Mouse (Mus musculus): Measurements from ENCODE around the gene Ctnnd1. TPM values are rescaled to one million over a fixed set of nuclear protein-coding genes. Genes with fewer than 3 reads are reported as not detected.

The Ctnnd1 gene
- polyA plus RNA-seq (2014; fragmentation: Nextera tagmentation; extraction: Ambion mirVana), result 30.1 and 40.4 TPM in 2 replicates

DNA sequence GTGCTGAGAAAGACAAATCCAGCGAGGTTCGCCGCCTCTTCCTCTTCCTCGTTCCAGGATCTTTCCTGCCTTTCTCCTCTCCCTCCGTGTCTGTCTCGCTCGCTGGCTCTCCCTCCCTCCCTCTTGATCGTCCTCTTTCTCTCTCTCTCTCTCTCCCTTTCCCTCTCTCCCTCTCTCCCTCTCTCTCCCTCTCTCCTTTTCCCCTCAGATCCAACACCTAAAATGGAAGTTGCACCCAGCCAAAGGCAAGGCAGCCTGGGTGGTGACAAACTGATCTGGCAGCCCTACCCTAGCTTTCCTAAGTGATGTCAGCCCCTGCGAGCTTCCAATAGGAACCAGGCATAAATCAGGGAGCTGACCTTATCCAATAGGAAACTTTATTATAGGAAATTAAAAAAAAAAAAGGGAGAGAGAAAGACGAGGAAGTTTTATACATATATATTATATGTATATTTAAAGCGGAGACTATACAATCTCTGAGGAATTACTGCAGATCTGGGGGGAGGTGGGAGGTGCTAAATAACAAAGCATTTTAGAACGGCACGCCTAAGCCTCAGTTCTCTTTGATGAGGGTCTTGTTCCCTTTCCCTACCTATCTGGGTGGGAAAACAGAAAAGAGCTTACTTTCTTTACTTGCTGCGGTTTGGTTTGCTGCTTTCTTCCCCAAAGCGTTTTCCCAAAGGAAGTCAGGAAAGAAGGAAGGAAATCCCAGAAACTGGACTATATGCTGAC lies at the start of gene Ctnnd1:
TSS of gene Ctnnd1 (minus strand) at position 302 of the 732 bp plus-strand sequence.
- no peaks in the 10 kb centered on the region for H3K9me3 ChIP-seq (ENCODE audit: control insufficient read depth, low read length)
- under 1% methylated on average over 15 of the region's 15 CpGs for WGBS
- peaks cover 17% of the 10 kb centered on the region for H3K4me1 ChIP-seq (ENCODE audit: control insufficient read depth, insufficient read depth, low read length)
- peak within 1 kb of the TSS; percentile 90 for H3K27ac ChIP-seq (ENCODE audit: low read depth, low read length)
- peak within 1 kb of the TSS; percentile 69 for H3K9ac ChIP-seq (replicated peaks; ENCODE audit: low read depth, low read length)
- no peaks in the 10 kb centered on the region for H3K27me3 ChIP-seq (ENCODE audit: control insufficient read depth, insufficient read depth, low read length)
- H3K36me3 ChIP-seq (ENCODE audit: control insufficient read depth, insufficient read depth, low read length), result no peaks in the 10 kb centered on the region
- peak; percentile 97 for ATAC-seq (ENCODE audit: low read depth)
- H3K4me2 ChIP-seq (ENCODE audit: low read depth, low read length), result peak within 1 kb of the TSS; percentile 80
- peak within 1 kb of the TSS; percentile 64 for H3K4me3 ChIP-seq (ENCODE audit: low read depth, low read length)

DNA sequence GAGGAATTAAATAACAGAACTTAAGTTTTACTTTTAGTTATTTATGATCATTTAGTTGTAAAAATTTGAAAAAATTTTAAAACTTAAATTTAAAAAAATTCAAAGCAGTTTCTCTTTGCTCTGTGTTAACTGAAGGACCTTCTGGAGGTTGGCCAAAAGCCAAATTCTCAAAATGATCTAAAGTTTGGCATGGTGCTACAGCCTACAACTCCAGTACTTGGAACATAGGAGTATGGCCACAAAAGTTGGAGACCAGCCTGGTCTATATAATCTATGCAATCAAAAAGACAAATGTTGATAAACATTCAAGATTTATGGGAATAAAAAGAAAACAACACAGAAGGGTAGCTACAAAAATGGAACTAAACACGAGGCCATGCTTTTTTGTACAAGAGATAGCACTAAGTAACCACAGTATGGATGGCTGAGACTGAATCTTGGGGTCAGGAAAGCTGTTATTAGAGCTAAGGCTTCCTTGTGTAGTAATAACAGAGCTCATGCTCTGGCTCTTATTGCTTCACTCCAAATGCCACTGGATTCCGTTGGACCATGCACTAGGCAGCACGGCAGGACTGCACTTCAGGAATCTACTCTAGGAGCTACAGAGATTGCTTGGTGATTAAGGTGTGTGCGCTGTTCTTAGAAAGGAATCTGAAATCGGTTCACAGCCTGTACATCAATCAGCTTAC lies 44.6 kb upstream of the Ctnnd1 start:
- H3K27ac ChIP-seq (ENCODE audit: low read depth, low read length), result no peak overlapping the region
- H3K36me3 ChIP-seq (ENCODE audit: control insufficient read depth, insufficient read depth, low read length), result peaks cover 53% of the 10 kb centered on the region
- 95% methylated on average over 5 of the region's 5 CpGs for WGBS
- H3K4me3 ChIP-seq (ENCODE audit: low read depth, low read length), result no peak overlapping the region
- H3K27me3 ChIP-seq (ENCODE audit: control insufficient read depth, insufficient read depth, low read length), result no peaks in the 10 kb centered on the region
- H3K9ac ChIP-seq (replicated peaks; ENCODE audit: low read depth, low read length), result no peak overlapping the region
- no peak for ATAC-seq (ENCODE audit: low read depth)
- H3K4me2 ChIP-seq (ENCODE audit: low read depth, low read length), result no peak overlapping the region
- no peaks in the 10 kb centered on the region for H3K9me3 ChIP-seq (ENCODE audit: control insufficient read depth, low read length)
- no peaks in the 10 kb centered on the region for H3K4me1 ChIP-seq (ENCODE audit: control insufficient read depth, insufficient read depth, low read length)

DNA sequence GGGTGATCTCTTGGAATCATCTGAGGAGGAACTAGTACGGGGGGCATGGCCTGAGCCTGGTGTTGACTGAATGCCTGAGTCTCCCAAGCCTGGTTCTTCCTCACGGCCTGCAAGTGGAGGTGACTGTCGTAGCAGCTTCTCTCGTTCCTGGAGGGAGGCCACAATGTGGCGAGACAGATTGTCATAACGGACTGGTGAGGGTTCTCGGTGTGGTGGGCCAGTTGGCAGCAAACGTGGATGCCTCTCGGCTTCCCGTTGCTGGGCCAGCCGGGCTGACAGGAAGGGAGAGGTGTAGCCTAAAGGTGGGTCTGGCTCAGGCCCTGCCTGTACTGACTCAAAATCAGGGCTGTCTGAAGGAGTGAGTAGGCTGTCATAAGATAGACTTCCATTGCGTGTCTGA lies 39.5 kb upstream of the Ctnnd1 start:
- WGBS, result 97% methylated on average over 12 of the region's 12 CpGs
- Histone ChIP-seq H3K4me2 (ENCODE audit: low read depth, low read length) (no peak overlapping the region), H3K4me1 (ENCODE audit: control insufficient read depth, insufficient read depth, low read length) (no peaks in the 10 kb centered on the region), H3K4me3 (ENCODE audit: low read depth, low read length) (no peak overlapping the region), H3K27me3 (ENCODE audit: control insufficient read depth, insufficient read depth, low read length) (no peaks in the 10 kb centered on the region), H3K36me3 (ENCODE audit: control insufficient read depth, insufficient read depth, low read length) (peaks cover 73% of the 10 kb centered on the region), H3K27ac (ENCODE audit: low read depth, low read length) (no peak overlapping the region), H3K9me3 (ENCODE audit: control insufficient read depth, low read length) (no peaks in the 10 kb centered on the region), H3K9ac (replicated peaks; ENCODE audit: low read depth, low read length) (no peak overlapping the region)
- ATAC-seq (ENCODE audit: low read depth), result no peak

DNA sequence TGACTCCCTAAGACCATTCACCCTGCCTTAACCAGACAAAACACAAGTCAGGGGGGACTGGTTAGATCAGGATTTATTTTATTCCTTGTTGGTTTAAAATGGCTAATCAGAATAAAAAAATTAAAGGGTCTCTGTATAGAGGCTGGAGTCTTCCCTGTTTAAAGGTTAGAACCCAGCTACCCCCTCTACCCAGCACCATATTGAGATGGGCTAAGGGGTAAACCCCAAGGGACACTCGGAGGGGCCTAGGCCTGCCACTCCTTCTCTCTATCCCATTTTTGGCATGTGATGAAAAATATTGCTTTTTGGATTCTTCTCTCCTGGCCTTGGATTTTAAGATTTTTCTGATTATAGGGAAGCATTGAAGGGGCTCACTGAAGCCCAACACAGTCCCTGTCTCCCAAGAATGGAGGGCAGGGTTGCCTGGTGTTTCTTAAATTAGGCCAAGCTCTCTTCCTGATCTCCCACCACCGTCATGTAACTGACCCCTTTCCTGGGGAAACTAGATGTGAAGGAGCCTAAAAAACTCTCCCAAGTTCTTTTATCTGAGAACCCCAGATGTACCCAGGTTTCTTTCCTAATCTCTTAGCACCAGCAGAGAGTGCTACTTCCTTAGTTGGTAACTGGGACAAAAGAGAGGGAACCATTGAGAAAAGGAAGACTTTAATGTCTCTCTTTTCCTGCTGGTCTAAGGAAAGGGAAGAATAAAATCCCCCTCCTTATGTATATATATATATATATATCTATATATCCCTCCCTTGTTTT lies 37.7 kb upstream of the Ctnnd1 start:
- Histone ChIP-seq H3K4me3 (ENCODE audit: low read depth, low read length) (no peak overlapping the region), H3K9ac (replicated peaks; ENCODE audit: low read depth, low read length) (no peak overlapping the region), H3K36me3 (ENCODE audit: control insufficient read depth, insufficient read depth, low read length) (peaks cover 66% of the 10 kb centered on the region), H3K27me3 (ENCODE audit: control insufficient read depth, insufficient read depth, low read length) (no peaks in the 10 kb centered on the region), H3K27ac (ENCODE audit: low read depth, low read length) (no peak overlapping the region), H3K4me2 (ENCODE audit: low read depth, low read length) (no peak overlapping the region), H3K4me1 (ENCODE audit: control insufficient read depth, insufficient read depth, low read length) (no peaks in the 10 kb centered on the region), H3K9me3 (ENCODE audit: control insufficient read depth, low read length) (no peaks in the 10 kb centered on the region)
- WGBS, result 73% methylated on average over 2 of the region's 2 CpGs
- no peak for ATAC-seq (ENCODE audit: low read depth)

DNA sequence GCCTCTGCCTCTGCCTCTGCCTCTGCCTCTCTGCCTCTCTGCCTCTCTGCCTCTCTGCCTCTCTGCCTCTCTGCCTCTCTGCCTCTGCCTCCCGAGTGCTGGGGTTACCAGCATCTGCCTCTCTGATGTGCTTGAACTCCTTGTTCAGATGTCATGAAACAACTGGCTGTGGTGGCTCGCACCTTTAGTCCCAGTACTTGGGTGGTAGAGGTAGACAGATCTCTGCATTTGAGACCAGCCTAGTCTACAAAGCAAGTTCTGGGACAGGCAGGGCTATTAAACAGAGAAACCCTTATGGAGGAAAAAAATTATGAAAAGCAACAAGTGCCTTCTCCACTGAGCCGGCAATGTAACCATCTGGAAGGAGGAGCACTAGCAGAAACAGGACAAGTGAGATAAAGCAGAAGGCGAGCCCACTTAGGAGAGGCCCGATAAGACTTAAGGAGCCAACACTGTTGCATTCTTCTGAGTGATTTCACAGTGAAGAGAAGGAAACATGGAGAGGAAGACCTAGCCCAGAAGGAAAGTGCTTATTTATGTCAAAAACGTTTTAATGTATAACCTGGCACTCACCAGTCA lies 32.1 kb upstream of the Ctnnd1 start:
- H3K9ac ChIP-seq (replicated peaks; ENCODE audit: low read depth, low read length), result no peak overlapping the region
- peaks cover 11% of the 10 kb centered on the region for H3K4me1 ChIP-seq (ENCODE audit: control insufficient read depth, insufficient read depth, low read length)
- H3K9me3 ChIP-seq (ENCODE audit: control insufficient read depth, low read length), result no peaks in the 10 kb centered on the region
- no peaks in the 10 kb centered on the region for H3K27me3 ChIP-seq (ENCODE audit: control insufficient read depth, insufficient read depth, low read length)
- WGBS, result 88% methylated on average over 6 of the region's 6 CpGs
- H3K4me2 ChIP-seq (ENCODE audit: low read depth, low read length), result no peak overlapping the region
- ATAC-seq (ENCODE audit: low read depth), result no peak
- peaks cover 22% of the 10 kb centered on the region for H3K36me3 ChIP-seq (ENCODE audit: control insufficient read depth, insufficient read depth, low read length)
- H3K4me3 ChIP-seq (ENCODE audit: low read depth, low read length), result no peak overlapping the region
- no peak overlapping the region for H3K27ac ChIP-seq (ENCODE audit: low read depth, low read length)

DNA sequence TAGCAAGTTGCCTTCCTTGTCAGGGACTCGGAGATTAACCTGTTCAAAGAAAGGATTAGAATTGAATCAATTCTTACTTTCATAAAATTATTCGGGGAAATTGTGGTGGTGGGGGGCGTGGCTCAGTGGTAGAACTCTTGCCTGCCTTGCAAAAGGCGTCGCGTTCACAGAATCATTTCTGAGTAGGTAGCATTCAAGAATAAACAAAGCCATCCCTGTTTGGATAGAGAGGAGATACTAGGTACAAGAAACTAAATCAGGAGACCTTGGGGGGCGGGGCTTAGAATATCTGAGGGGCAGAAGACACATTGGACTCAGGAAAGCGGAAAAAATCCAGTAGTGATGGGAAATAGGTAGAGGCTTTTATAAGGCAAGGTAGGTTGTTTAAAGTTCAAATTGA lies 28.5 kb upstream of the Ctnnd1 start, which contains the start of gene Tmx2:
TSS of gene Tmx2 (minus strand) at position 125 of the 400 bp plus-strand sequence.
- peak within 1 kb of the TSS; percentile 82 for H3K4me2 ChIP-seq (ENCODE audit: low read depth, low read length)
- no peaks in the 10 kb centered on the region for H3K9me3 ChIP-seq (ENCODE audit: control insufficient read depth, low read length)
- H3K36me3 ChIP-seq (ENCODE audit: control insufficient read depth, insufficient read depth, low read length), result peaks cover 13% of the 10 kb centered on the region; the same call in 1 of the 2 replicates
- peaks cover 20% of the 10 kb centered on the region for H3K4me1 ChIP-seq (ENCODE audit: control insufficient read depth, insufficient read depth, low read length)
- peak within 1 kb of the TSS; percentile 74 for H3K9ac ChIP-seq (replicated peaks; ENCODE audit: low read depth, low read length)
- peak within 1 kb of the TSS; percentile 55 for H3K27ac ChIP-seq (ENCODE audit: low read depth, low read length)
- no peak for ATAC-seq (ENCODE audit: low read depth)
- H3K4me3 ChIP-seq (ENCODE audit: low read depth, low read length), result peak within 1 kb of the TSS; percentile 98
- no peaks in the 10 kb centered on the region for H3K27me3 ChIP-seq (ENCODE audit: control insufficient read depth, insufficient read depth, low read length)
- 22% methylated on average over 8 of the region's 8 CpGs for WGBS

DNA sequence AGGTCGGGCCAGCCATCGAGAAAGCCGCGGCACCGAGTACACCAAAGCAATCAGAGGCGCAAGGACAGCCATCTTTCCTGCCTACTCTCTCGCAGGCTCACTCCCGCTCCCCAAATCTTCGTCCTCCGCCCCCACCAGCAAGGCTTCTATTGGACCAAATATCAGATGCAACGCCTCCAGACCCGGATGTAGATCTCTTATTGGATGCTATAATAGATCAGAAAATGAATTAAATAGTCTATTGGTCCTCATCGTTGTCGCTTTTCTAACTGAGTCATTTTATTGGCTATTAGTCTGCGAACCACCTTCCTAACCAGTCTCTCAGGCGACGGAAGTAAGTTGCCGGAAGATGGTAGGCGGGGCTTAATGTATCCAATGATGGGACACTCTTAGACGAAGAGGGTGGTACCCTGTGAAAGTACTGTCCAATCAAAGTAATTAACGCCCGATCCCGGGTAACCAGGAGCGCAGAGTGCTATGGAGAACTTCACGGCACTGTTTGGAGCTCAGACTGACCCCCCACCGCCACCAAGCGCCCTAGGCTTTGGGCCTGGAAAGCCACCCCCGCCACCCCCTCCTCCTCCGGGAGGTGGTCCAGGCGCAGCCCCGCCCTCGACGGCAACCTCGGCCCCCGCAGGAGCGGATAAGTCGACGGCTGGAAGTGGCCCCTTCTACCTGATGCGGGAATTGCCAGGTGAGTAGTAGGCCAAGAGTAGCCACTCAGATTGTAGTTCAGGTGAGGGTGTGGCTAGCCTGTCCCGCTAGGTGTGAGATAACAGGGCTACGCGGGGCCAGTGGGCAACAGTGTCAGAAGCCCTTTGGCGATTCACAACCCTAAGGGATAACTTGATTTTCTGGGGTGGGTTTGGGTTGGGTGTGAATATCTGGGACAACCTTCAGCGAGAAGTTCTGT lies 27.7 kb upstream of the Ctnnd1 start, which contains the start of the genes Gm28635 and Med19:
TSS of gene Gm28635 (minus strand) at position 74 of the 913 bp plus-strand sequence.
TSS of gene Med19 (plus strand) at position 435 of the 913 bp plus-strand sequence.
- Histone ChIP-seq H3K27me3 (ENCODE audit: control insufficient read depth, insufficient read depth, low read length) (no peaks in the 10 kb centered on the region), H3K9me3 (ENCODE audit: control insufficient read depth, low read length) (no peaks in the 10 kb centered on the region), H3K27ac (ENCODE audit: low read depth, low read length) (peak within 1 kb of the TSS; percentile 69), H3K36me3 (ENCODE audit: control insufficient read depth, insufficient read depth, low read length) (peaks cover 16% of the 10 kb centered on the region; the same call in 1 of the 2 replicates), H3K4me1 (ENCODE audit: control insufficient read depth, insufficient read depth, low read length) (peaks cover 20% of the 10 kb centered on the region), H3K4me2 (ENCODE audit: low read depth, low read length) (peak within 1 kb of the TSS; percentile 82), H3K9ac (replicated peaks; ENCODE audit: low read depth, low read length) (peak within 1 kb of the TSS; percentile 74), H3K4me3 (ENCODE audit: low read depth, low read length) (peak within 1 kb of the TSS; percentile 98)
- under 1% methylated on average over 44 of the region's 44 CpGs for WGBS
- peak; percentile 99 for ATAC-seq (ENCODE audit: low read depth)

All from neural tube, embryonic 14.5 days (tissue).